Mouse (Mus musculus) embryonic facial prominence, embryonic 13.5 days (tissue): ENCODE data around the gene Galntl5. TPM values are rescaled to one million over a fixed set of nuclear protein-coding genes. Genes with fewer than 3 reads are reported as not detected.

Experiments
- ATAC-seq: fragments of 200-750 bp; cut with Nextera tagmentation; 2 replicates; pipeline ENCODE4 v1.8.0; 2017; ENCODE audit warnings: low read depth; ENCODE audit not compliant: insufficient number of reproducible peaks, insufficient read depth, low FRiP score, low TSS enrichment
- H3K27ac ChIP-seq: fragments of 300-500 bp; sonication (generic); 2 replicates; pipeline ENCODE4 v1.5.1; 2015; ENCODE audit warnings: moderate library complexity, mild to moderate bottlenecking, inconsistent platforms
- H3K27me3 ChIP-seq: fragments of 300-500 bp; sonication (generic); 2 replicates; pipeline ENCODE4 v1.6.1; 2015; ENCODE audit warnings: mild to moderate bottlenecking, inconsistent platforms
- H3K36me3 ChIP-seq: fragments of 300-500 bp; sonication (generic); 2 replicates; pipeline ENCODE4 v1.6.1; 2015; ENCODE audit warnings: mild to moderate bottlenecking, inconsistent platforms
- H3K4me1 ChIP-seq: fragments of 300-500 bp; sonication (generic); 2 replicates; pipeline ENCODE4 v1.6.1; 2015; ENCODE audit warnings: inconsistent platforms
- H3K4me2 ChIP-seq: fragments of 300-500 bp; sonication (generic); 2 replicates; pipeline ENCODE4 v1.6.1; 2015; ENCODE audit warnings: moderate library complexity, mild to moderate bottlenecking, inconsistent platforms
- H3K4me3 ChIP-seq: fragments of 300-500 bp; sonication (generic); 2 replicates; pipeline ENCODE4 v1.5.1; 2015; ENCODE audit warnings: mild to moderate bottlenecking, inconsistent platforms
- H3K9ac ChIP-seq: fragments of 300-500 bp; sonication (generic); 2 replicates; pipeline ENCODE4 v1.6.1; 2015; ENCODE audit warnings: mild to moderate bottlenecking, inconsistent platforms
- H3K9me3 ChIP-seq: fragments of 300-500 bp; sonication (generic); 2 replicates; pipeline ENCODE4 v1.6.1; 2016; ENCODE audit warnings: inconsistent platforms
- WGBS: fragments of 180-500 bp; shearing (Covaris S2); methylation state at CpG from one replicate; pipeline ENCODE4 v1.1.7; 2015; ENCODE audit warnings: mixed read lengths; 5-methylcytosine and 5-hydroxymethylcytosine counted together
- microRNA-seq: library from miRNA; unstranded; fragments of <30 nt; microRNA quantifications from one replicate; pipeline ENCODE4, GENCODE M21; 2016
- polyA plus RNA-seq: library from polyadenylated mRNA; unstranded; fragments of >200 nt; fragmentation: Nextera tagmentation; extraction: Ambion mirVana; gene quantifications from 2 replicates; pipeline ENCODE4 v1.2.1, GENCODE M21; 2015

Galntl5 gene
- polyA plus RNA-seq, 1 experiment from 2014 or later, result not detected

- no peak overlapping the region for H3K9ac ChIP-seq
- WGBS, result 93% methylated on average over 8 of the region's 8 CpGs
- peaks cover 83% of the 10 kb centered on the region for H3K36me3 ChIP-seq
- no peaks in the 10 kb centered on the region for H3K27me3 ChIP-seq
- ATAC-seq, result no peak
- H3K4me2 ChIP-seq, result no peak overlapping the region
- H3K4me1 ChIP-seq, result no peaks in the 10 kb centered on the region
- no peaks in the 10 kb centered on the region for H3K9me3 ChIP-seq
- no peak overlapping the region for H3K27ac ChIP-seq
- H3K4me3 ChIP-seq, result no peak overlapping the region
Observed at GRCm38 (mm10) chr5:25252825-25253544, 71.7 kb downstream of the Galntl5 start.

GRCm38 (mm10) chr5:25254491-25254890, 73.2 kb downstream of the Galntl5 start:
- Histone ChIP-seq H3K9me3 (no peaks in the 10 kb centered on the region), H3K27me3 (no peaks in the 10 kb centered on the region), H3K4me2 (no peak overlapping the region), H3K4me3 (no peak overlapping the region), H3K36me3 (peaks cover 93% of the 10 kb centered on the region), H3K4me1 (no peaks in the 10 kb centered on the region), H3K9ac (no peak overlapping the region), H3K27ac (no peak overlapping the region)
- WGBS, result 94% methylated on average over 4 of the region's 4 CpGs
- ATAC-seq, result no peak

- WGBS, result 91% methylated on average over 2 of the region's 2 CpGs
- Histone ChIP-seq H3K9ac (no peak overlapping the region), H3K36me3 (peaks cover 85% of the 10 kb centered on the region), H3K9me3 (no peaks in the 10 kb centered on the region), H3K4me3 (no peak overlapping the region), H3K27me3 (no peaks in the 10 kb centered on the region), H3K4me2 (no peak overlapping the region), H3K27ac (no peak overlapping the region), H3K4me1 (no peaks in the 10 kb centered on the region)
- ATAC-seq, result no peak
Observed at GRCm38 (mm10) chr5:25256686-25257085, 75.4 kb downstream of the Galntl5 start.

GRCm38 (mm10) chr5:25261452-25261851, 80.2 kb downstream of the Galntl5 start:
- no peak for ATAC-seq
- no peaks in the 10 kb centered on the region for H3K9me3 ChIP-seq
- WGBS, result 65% methylated on average over 6 of the region's 6 CpGs
- H3K27me3 ChIP-seq, result no peaks in the 10 kb centered on the region
- H3K27ac ChIP-seq, result no peak overlapping the region
- no peak overlapping the region for H3K4me2 ChIP-seq
- H3K9ac ChIP-seq, result no peak overlapping the region
- H3K36me3 ChIP-seq, result peaks cover 87% of the 10 kb centered on the region
- no peak overlapping the region for H3K4me3 ChIP-seq
- H3K4me1 ChIP-seq, result no peaks in the 10 kb centered on the region

GRCm38 (mm10) chr5:25262266-25262665, 81.0 kb downstream of the Galntl5 start:
- no peak overlapping the region for H3K4me3 ChIP-seq
- H3K4me2 ChIP-seq, result no peak overlapping the region
- H3K4me1 ChIP-seq, result no peaks in the 10 kb centered on the region
- ATAC-seq, result no peak
- 85% methylated on average over 7 of the region's 7 CpGs for WGBS
- H3K9ac ChIP-seq, result no peak overlapping the region
- no peaks in the 10 kb centered on the region for H3K27me3 ChIP-seq
- peaks cover 86% of the 10 kb centered on the region for H3K36me3 ChIP-seq
- H3K9me3 ChIP-seq, result no peaks in the 10 kb centered on the region
- no peak overlapping the region for H3K27ac ChIP-seq

GRCm38 (mm10) chr5:25268258-25268888, 87.1 kb downstream of the Galntl5 start:
- no peak for ATAC-seq
- 94% methylated on average over 4 of the region's 4 CpGs for WGBS

More at GRCm38 (mm10) chr5:25268258-25268888, 87.1 kb downstream of the Galntl5 start:
- no peak overlapping the region for H3K4me3 ChIP-seq
- no peaks in the 10 kb centered on the region for H3K9me3 ChIP-seq
- H3K4me2 ChIP-seq, result no peak overlapping the region
- peaks cover 76% of the 10 kb centered on the region for H3K36me3 ChIP-seq
- H3K9ac ChIP-seq, result no peak overlapping the region
- no peak overlapping the region for H3K27ac ChIP-seq
- no peaks in the 10 kb centered on the region for H3K4me1 ChIP-seq
- H3K27me3 ChIP-seq, result no peaks in the 10 kb centered on the region

Small RNA genes lying within 50 kb of the gene (microRNA-seq; reads per million reads assigned to microRNA genes)
- gene Gm26051, result not detected

Other genes with a start within 250 kb of the Galntl5 start
- 24.4 and 24.8 TPM in 2 replicates for gene Prkag2, start 80.8 kb upstream of the Galntl5 start, polyA plus RNA-seq
- 38.7 and 42.7 TPM in 2 replicates for gene Galnt11, start 40.4 kb downstream of the Galntl5 start, polyA plus RNA-seq
- not detected in 2 replicates for gene E130116L18Rik, start 41.7 kb downstream of the Galntl5 start, polyA plus RNA-seq